Mouse (Mus musculus) thymus, postnatal 14 days (tissue): ENCODE data around the gene Eva1c.
"Not testable (repeated sequence)": the region's sequence is repeated elsewhere in the genome, so short reads cannot be mapped to it uniquely, and the experiment has no call there.

Source experiments
- DNase-seq: peaks from one replicate; pipeline ENCODE4 v3.0.0; 2021

The Eva1c gene

DNA sequence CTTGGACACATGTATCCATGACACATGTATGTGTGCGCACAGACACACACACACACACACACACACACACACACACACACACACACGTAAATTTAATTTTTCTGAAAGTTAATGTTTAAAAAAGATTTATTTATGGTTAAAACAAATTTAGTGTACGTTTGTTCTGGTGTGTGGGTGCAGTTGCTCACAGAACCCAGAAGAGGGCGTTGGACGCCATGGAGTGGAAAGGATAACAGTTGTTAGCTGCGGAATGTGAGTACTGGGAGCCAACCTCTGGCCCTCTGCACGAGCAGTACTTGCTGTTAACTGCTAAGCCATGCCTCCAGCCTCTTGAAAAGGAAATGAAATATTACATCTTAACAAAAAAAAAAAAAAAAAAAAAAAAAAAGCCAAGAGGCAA, at the start of gene Eva1c:
Gene Eva1c, plus strand, starts transcription at position 263 of the 400 bp plus-strand sequence.
- no peak for DNase-seq

DNA sequence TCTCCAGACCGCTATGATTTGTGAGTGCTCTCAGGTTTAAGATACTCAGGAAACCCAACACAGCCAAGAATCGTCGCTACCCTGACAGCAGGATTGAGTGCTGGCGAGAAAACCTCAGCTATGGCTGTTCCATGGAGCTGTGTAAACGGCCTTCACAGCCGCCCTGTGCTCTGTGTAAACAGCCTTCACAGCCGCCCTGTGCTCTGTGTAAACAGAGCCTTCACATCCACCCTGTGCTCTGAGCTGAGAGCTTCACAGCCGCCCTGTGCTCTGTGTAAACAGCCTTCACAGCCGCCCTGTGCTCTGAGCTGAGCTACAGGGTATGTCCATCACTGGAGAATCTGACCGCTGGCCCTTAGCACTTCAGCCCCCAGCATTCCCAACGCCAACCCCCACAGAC, 46.7 kb upstream of the Eva1c start:
- no peak for DNase-seq

DNA sequence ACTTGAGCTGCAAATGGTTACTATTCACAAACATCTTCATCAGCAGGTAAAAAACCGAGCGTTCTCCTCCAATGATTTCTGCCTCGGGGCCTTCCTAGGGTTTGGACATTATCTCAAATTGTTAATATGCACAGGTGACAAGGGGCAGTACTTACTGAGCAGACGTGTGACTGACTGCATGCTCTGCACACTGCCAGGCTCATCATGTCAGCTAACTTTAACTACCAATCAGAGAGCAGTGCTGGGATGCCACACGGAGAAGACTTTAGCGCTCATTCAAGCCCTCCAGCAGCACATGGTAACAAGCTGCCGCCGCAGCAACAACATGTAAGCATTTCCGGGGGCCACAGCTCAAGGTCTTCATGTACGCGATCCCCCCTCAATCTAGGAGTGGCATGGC, 43.2 kb upstream of the Eva1c start:
- no peak for DNase-seq

- DNase-seq, result no peak
Measured at GRCm38 (mm10) chr16:90785257-90785656, 41.3 kb upstream of the Eva1c start.

GRCm38 (mm10) chr16:90788580-90788979, 37.9 kb upstream of the Eva1c start:
- no peak for DNase-seq

- DNase-seq, result no peak
Measured at GRCm38 (mm10) chr16:90790946-90791345, 35.6 kb upstream of the Eva1c start.

DNA sequence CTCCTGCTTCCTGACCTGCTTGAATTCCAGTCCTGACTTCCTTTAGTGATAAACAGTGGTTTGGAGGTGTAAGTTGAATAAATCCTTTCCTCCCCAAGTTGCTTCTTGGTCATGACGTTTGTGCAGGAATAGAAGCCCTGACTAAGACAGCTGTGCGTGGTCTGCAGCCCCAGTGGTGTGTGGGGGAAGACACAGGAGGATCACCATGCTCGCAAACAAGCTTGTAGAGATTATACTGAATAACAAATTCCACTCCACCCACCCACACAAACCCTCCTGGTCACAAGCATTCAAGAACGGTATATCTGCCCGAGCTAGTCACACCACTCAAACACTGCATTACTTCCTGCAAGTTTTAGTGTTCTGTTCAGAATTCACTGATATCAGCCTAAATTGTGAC, 34.5 kb upstream of the Eva1c start:
- no peak for DNase-seq

DNA sequence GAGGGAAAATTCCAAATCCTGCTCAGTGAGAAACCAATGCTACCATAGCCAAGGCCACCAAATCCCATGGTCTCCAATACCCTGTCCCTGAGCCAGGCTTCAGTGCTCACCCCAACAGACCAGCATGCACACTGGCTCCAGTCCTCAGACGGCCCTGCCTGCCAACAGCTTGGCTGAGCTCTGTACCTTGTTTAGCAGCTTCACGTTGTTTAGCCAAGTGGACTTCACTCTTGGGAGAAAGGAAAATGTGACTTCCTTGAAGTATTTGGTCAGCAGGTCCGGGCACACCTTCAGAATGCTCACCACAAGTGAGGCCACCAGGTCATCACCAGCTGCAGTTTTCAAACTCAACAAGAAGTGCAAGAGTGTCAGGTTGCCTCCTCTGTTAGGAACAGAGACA, 34.0 kb upstream of the Eva1c start:
- no peak for DNase-seq

GRCm38 (mm10) chr16:90794708-90795107, 31.8 kb upstream of the Eva1c start:
- no peak for DNase-seq

DNA sequence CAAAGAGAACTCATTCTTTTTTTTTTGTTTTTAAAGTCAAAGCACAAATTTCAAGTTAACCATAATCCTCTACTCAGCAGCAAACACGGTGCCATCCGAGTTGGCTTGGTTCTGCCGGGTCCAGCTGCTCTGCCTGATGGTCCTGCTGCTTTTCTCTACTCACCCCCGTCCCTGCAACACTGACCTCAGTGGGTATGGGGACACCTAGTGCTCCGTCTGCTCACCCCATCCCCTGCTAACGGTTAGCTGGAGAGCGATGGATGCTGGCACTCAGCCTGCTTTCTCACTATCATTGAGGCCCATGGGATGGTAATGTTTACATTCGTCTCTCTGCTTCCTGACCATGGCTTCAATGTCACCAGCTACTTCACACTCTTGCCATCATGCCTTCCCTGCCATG, 28.1 kb upstream of the Eva1c start:
- no peak for DNase-seq

GRCm38 (mm10) chr16:90798848-90799247, 27.7 kb upstream of the Eva1c start:
- DNase-seq, result no peak

- no peak for DNase-seq
Measured at GRCm38 (mm10) chr16:90799840-90800239, 26.7 kb upstream of the Eva1c start.

DNA sequence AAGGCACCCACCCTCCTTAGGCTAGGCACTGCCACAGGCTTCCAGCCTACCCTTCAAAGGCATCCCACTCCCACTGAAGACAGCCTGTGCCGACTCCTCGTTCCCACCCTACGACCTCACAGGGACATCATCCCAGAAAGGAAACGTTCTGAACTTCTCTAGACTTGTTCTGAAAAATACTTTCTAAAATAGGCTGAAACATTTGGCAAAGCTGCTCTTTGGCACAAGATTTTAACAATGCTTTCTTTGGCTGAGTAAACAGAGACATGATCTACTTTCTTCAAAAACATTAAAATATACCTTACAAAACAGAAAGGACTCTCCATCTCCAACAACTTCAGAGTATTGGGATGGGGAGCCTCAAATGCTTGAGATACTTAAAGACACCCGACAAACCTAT, 25.3 kb upstream of the Eva1c start:
- DNase-seq, result no peak

DNA sequence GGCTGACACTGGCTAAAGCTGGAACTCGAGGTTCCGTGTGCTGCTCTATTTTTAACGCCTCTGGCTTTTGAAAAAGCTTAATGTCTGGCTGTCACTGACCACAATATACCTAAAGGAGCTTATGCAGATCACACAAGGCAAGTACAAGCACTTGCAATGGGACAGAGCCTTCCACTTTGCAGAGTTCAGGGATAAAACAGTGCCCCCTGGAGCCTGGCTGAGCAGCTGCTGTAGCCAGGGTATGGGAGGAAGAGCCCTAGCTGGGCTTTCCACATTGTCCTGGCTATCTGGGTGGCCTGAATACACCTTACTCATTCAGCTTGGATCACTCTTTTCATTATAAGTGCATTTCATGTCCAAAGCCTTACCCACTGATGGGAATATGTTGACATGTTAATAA, 24.6 kb upstream of the Eva1c start:
- DNase-seq, result no peak

- DNase-seq, result no peak
Measured at GRCm38 (mm10) chr16:90804466-90804865, 22.1 kb upstream of the Eva1c start.

GRCm38 (mm10) chr16:90809975-90810715, 16.4 kb upstream of the Eva1c start, which contains the start of gene Urb1:
TSS of gene Urb1 (minus strand) at chr16:90810413.
- DNase-seq, result peak; percentile 100

GRCm38 (mm10) chr16:90810716-90811256, 15.7 kb upstream of the Eva1c start:
- DNase-seq, result peak; percentile 8

GRCm38 (mm10) chr16:90812086-90812485, 14.4 kb upstream of the Eva1c start:
- DNase-seq, result no peak

GRCm38 (mm10) chr16:90820326-90820725, 6.2 kb upstream of the Eva1c start:
- DNase-seq, result no peak

DNA sequence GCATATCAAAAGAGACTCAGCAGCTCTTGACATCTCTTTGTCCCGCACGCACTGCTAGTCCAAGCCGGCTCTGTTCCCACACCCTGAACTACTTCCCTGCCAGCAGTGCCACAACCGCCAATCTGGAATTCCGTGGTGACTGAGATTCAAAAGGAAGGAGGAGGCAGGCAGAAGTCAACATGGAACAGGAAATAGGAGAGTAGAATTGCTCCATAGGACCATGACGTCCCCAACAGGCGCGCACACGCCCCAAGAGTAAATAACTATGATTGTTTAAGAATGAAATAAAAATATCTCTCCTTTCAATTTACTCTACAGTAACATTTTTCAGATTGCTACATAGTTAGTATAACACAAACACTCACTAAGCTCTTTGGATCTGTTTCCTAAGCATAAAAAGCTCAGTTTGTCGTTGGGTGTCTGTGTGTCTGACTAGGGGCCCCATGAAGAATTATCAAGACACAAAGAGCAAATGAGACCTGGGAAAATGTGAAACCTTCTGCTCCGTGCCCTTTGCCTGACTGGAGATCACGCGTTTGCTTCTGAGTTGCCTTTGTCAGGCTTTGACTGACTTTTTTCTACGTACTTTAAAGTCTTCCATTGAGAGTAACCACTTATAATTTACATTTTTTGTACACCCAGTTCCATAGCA, 5.3 kb upstream of the Eva1c start:
- DNase-seq, result no peak

GRCm38 (mm10) chr16:90822284-90822935, 4.1 kb upstream of the Eva1c start:
- DNase-seq, result no peak

DNA sequence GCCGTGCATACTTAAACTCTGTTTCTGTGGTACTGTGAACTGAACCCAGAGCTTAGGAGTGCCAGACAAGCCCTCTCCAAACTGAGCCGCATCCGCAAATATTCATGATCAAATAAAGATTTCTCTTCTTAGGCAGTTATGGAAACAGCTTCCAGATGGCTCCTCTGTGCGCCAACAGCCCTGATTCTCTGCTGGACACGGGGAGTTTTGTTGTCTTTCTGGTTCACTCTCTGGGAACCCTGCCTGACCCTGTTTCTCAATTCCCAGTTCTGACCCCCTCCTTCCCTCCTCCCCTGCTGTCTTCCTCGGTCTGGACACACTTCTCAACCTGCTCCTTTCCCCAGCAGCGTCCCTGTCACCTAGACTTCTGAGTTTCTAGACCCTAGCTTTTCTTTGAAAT, 3.5 kb upstream of the Eva1c start:
- DNase-seq, result no peak

DNA sequence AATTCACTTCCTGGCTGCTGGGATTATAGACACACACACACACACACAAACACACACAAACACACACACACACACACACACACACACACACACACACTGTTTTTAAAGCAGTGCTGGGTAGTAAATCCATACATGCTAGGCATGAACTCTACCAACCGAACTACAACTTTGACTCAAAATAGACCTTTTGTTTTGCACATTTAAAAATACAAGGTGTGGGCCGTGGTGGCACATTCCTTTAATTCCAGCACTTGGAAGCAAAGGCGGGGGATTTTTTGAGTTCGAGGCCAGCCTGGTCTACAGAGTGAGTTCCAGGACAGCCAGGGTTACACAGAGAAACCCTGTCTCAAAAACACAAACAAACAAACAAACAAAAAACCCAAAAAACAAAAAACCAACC, 2.5 kb upstream of the Eva1c start:
- not testable (repeated sequence) for DNase-seq

- DNase-seq, result no peak
Measured at GRCm38 (mm10) chr16:90826041-90826440, 478 bp upstream of the Eva1c start.
